Mouse (Mus musculus): ENCODE measurements around the gene Sncb. TPM values are rescaled to one million over a fixed set of nuclear protein-coding genes. Genes with fewer than 3 reads are reported as not detected.

Sncb gene
- 1.3 and 2.6 TPM in 2 replicates for polyA plus RNA-seq (2014; fragmentation: Nextera tagmentation; extraction: Ambion mirVana)

DNA sequence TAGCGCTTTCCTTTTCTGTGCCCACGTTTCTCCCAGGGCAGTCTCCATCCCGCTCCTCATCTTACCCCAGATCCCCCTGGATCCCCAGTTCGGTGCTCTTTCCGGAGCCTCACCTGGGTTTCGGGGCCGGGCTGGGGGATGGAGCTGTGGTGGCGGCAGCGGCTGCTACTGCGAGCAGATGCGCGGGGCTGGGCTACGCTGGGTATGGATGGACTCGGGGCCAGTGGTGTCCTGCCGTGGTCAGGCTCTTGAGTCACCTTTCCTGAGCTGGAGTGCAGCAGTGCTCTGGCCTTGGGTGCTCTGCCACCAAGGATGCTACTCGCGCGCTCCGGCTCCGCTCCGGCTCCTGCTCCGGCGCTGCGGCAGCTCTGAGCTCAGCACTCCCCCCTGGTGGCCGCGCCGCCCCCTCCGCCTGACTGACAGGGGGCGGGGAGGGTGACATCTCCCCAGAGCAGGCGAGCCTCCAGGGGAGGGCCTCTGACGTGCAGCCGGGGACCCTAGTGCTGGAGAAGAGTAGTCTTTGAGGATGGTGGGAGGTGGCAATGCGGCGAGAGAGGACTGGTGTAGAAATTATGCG lies at the start of gene Sncb:
TSS of gene Sncb (minus strand) at position 404 of the 577 bp plus-strand sequence.
- peak within 1 kb of the TSS; percentile 44 for H3K9ac ChIP-seq (ENCODE audit: low read length)
- peaks cover 35% of the 10 kb centered on the region for H3K27me3 ChIP-seq (ENCODE audit: control insufficient read depth, insufficient read depth, low read length)

DNA sequence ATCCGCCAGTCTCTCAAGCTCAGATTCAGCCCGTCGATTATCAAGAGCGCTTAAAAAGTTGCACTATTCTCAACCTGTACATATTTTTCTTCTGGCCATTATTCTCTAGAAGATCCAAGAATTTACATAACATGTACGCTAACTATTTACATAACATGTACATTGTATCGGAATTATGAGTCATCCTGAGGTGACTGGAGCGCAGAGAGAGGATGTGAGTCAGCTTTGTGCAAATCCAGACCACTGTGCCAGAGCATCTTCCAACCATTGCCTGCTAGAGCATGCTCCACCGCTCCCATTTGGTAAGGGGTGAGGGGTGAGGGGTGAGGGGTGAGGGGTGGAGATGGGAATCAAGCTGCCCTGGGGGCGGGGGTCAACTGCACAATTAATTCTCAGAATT lies 47.0 kb upstream of the Sncb start:
- H3K4me3 ChIP-seq (ENCODE audit: low read depth, low read length): no peak overlapping the region
- H3K4me2 ChIP-seq (ENCODE audit: low read depth, low read length, severe bottlenecking): no peak overlapping the region
- no peak overlapping the region for H3K9ac ChIP-seq (ENCODE audit: low read length)
- WGBS: 91% methylated on average over 9 of the region's 9 CpGs
- no peak for DNase-seq (ENCODE audit: low spot score)
- no peak for ATAC-seq (replicated peaks; ENCODE audit: low FRiP score)
- no peaks in the 10 kb centered on the region for H3K36me3 ChIP-seq (ENCODE audit: control insufficient read depth, insufficient read depth, low read length)
- no peaks in the 10 kb centered on the region for H3K9me3 ChIP-seq (ENCODE audit: control insufficient read depth, low read length)
- no peak overlapping the region for H3K27ac ChIP-seq (ENCODE audit: low read depth, low read length)
- no peaks in the 10 kb centered on the region for H3K27me3 ChIP-seq (ENCODE audit: control insufficient read depth, insufficient read depth, low read length)
- peaks cover 4% of the 10 kb centered on the region; the same call in 1 of the 2 replicates for H3K4me1 ChIP-seq (replicated peaks; ENCODE audit: control insufficient read depth, insufficient read depth, low read length)

More for the DNA sequence above, at the start of gene Sncb:
- Histone ChIP-seq H3K9me3 (ENCODE audit: control insufficient read depth, low read length) (no peaks in the 10 kb centered on the region), H3K4me2 (ENCODE audit: low read depth, low read length, severe bottlenecking) (peak within 1 kb of the TSS; percentile 85), H3K27ac (ENCODE audit: low read depth, low read length) (no peak within 1 kb of the TSS), H3K4me3 (ENCODE audit: low read depth, low read length) (peak within 1 kb of the TSS; percentile 39), H3K36me3 (ENCODE audit: control insufficient read depth, insufficient read depth, low read length) (no peaks in the 10 kb centered on the region), H3K4me1 (replicated peaks; ENCODE audit: control insufficient read depth, insufficient read depth, low read length) (peaks cover 8% of the 10 kb centered on the region)
- 2% methylated on average over 35 of the region's 35 CpGs for WGBS
- ATAC-seq (replicated peaks; ENCODE audit: low FRiP score) (peak; percentile 58), DNase-seq (ENCODE audit: low spot score) (peak; percentile 89)

DNA sequence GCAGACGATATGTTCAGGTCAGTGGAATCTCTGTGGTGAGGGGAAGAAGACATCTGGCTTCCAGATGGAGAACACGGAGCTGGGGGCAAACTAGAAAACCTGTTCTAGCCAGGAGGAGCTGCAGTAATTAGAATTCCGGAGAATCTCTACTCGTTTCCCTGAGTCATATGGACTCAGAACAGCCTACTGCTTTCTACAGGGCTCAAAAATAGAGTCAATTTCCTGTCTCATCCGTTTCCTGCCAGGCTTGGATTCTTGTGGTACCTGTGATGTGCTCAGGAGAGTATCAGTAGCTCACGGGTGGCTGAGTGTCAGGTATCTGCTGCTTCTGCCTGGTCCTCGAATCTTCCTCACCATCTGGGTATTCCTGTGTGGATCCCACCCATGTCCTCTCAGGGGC lies 45.1 kb upstream of the Sncb start:
- no peaks in the 10 kb centered on the region for H3K27me3 ChIP-seq (ENCODE audit: control insufficient read depth, insufficient read depth, low read length)
- DNase-seq (ENCODE audit: low spot score): no peak
- ATAC-seq (replicated peaks; ENCODE audit: low FRiP score): no peak
- WGBS: 65% methylated on average over 7 of the region's 7 CpGs
- H3K4me2 ChIP-seq (ENCODE audit: low read depth, low read length, severe bottlenecking): no peak overlapping the region
- H3K4me3 ChIP-seq (ENCODE audit: low read depth, low read length): no peak overlapping the region
- no peak overlapping the region for H3K27ac ChIP-seq (ENCODE audit: low read depth, low read length)
- H3K36me3 ChIP-seq (ENCODE audit: control insufficient read depth, insufficient read depth, low read length): no peaks in the 10 kb centered on the region
- no peaks in the 10 kb centered on the region for H3K9me3 ChIP-seq (ENCODE audit: control insufficient read depth, low read length)
- no peaks in the 10 kb centered on the region for H3K4me1 ChIP-seq (replicated peaks; ENCODE audit: control insufficient read depth, insufficient read depth, low read length)
- no peak overlapping the region for H3K9ac ChIP-seq (ENCODE audit: low read length)

DNA sequence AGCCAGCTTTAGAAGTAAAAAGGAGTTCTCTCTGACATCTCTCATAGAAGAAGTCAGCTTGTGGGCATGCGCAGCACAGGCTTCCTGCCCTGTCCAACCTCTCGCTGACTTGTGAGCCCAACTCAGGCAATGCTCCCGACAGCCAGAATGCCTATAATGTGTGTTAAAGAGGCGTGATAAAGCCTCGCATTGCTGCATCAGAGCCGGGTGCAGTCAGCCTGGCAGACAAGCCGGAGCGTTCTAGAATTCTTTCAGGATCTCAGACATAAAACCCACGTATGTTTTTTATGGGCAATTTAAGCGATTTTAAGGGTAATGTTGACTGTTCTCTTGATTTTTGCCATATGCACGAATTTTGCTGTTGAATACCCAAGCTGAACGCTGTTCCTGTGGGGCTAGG lies 41.7 kb upstream of the Sncb start:
- H3K27me3 ChIP-seq (ENCODE audit: control insufficient read depth, insufficient read depth, low read length): no peaks in the 10 kb centered on the region
- no peak for DNase-seq (ENCODE audit: low spot score)
- H3K9ac ChIP-seq (ENCODE audit: low read length): no peak overlapping the region
- no peaks in the 10 kb centered on the region for H3K9me3 ChIP-seq (ENCODE audit: control insufficient read depth, low read length)
- no peak overlapping the region for H3K4me2 ChIP-seq (ENCODE audit: low read depth, low read length, severe bottlenecking)
- no peaks in the 10 kb centered on the region for H3K36me3 ChIP-seq (ENCODE audit: control insufficient read depth, insufficient read depth, low read length)
- no peaks in the 10 kb centered on the region for H3K4me1 ChIP-seq (replicated peaks; ENCODE audit: control insufficient read depth, insufficient read depth, low read length)
- 83% methylated on average over 12 of the region's 12 CpGs for WGBS
- no peak overlapping the region for H3K4me3 ChIP-seq (ENCODE audit: low read depth, low read length)
- H3K27ac ChIP-seq (ENCODE audit: low read depth, low read length): no peak overlapping the region
- ATAC-seq (replicated peaks; ENCODE audit: low FRiP score): no peak

DNA sequence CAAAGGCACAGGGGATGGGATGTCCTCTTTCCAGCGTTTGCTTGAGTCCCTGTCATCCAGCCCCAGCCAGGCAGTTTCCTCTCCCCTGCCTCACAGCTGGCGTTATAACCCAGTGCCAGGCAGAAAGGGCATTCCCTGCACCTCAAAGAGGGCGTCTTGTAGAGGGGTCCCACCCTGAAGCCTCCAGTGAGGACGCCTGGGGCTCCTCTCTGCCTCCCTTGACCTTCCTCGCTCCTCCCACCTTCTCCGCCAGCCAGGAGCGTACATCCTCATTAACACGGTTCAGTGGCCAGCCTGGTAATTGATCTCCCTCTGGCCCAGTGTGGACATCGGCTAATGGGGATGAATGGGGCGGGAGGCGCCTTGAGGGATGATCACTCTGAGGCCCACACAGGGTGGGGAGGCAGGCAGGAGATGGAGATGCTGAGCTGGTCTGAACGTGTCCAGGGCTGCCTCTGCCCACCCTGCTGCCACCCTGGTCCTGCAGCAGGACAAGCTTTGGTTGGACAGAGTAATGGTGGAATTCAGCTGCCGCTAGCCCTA lies 40.1 kb upstream of the Sncb start:
- H3K27ac ChIP-seq (ENCODE audit: low read depth, low read length): no peak overlapping the region
- no peaks in the 10 kb centered on the region for H3K9me3 ChIP-seq (ENCODE audit: control insufficient read depth, low read length)
- no peaks in the 10 kb centered on the region for H3K36me3 ChIP-seq (ENCODE audit: control insufficient read depth, insufficient read depth, low read length)
- H3K27me3 ChIP-seq (ENCODE audit: control insufficient read depth, insufficient read depth, low read length): no peaks in the 10 kb centered on the region
- no peaks in the 10 kb centered on the region for H3K4me1 ChIP-seq (replicated peaks; ENCODE audit: control insufficient read depth, insufficient read depth, low read length)
- DNase-seq (ENCODE audit: low spot score) (no peak), ATAC-seq (replicated peaks; ENCODE audit: low FRiP score) (no peak)
- 17% methylated on average over 13 of the region's 13 CpGs for WGBS
- no peak overlapping the region for H3K9ac ChIP-seq (ENCODE audit: low read length)
- no peak overlapping the region for H3K4me2 ChIP-seq (ENCODE audit: low read depth, low read length, severe bottlenecking)
- H3K4me3 ChIP-seq (ENCODE audit: low read depth, low read length): no peak overlapping the region

DNA sequence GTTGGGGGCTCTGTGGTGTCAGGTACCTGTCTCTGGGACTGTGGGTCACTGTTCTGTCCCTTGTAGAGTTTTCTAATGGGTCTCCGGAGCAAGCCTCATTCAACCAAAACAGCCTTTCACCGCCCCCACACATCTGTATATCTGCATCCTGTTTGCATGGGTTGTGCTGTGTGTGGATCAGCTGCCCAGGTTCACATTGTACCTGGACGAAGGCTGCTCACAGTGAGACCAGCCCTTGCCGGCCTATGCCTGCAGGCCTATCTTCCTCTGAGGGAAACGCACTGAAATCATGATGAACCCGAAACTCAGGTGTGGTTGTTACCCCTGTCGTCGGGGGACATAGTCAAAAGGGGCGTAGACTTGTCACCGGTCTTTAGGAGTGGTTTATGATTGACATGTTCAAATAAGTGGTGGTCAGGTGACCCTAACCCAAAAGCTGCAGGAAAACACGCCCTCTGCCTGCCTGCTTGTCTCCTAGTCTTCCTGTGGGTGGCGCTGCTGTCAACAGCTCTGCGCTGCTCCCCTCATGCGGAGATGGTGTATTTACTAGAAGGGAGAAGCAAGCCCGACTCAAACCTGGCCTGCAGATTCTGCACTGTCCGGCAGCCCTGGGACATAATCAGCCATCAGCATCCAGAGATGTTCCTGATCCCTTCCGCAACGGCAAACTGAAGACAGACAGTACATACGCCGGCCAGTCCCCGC lies 38.9 kb upstream of the Sncb start:
- peak; percentile 80 for DNase-seq (ENCODE audit: low spot score)
- WGBS: 44% methylated on average over 21 of the region's 21 CpGs
- Histone ChIP-seq H3K27me3 (ENCODE audit: control insufficient read depth, insufficient read depth, low read length) (no peaks in the 10 kb centered on the region), H3K4me2 (ENCODE audit: low read depth, low read length, severe bottlenecking) (no peak overlapping the region), H3K9ac (ENCODE audit: low read length) (no peak overlapping the region), H3K36me3 (ENCODE audit: control insufficient read depth, insufficient read depth, low read length) (no peaks in the 10 kb centered on the region), H3K9me3 (ENCODE audit: control insufficient read depth, low read length) (no peaks in the 10 kb centered on the region), H3K27ac (ENCODE audit: low read depth, low read length) (no peak overlapping the region), H3K4me3 (ENCODE audit: low read depth, low read length) (no peak overlapping the region), H3K4me1 (replicated peaks; ENCODE audit: control insufficient read depth, insufficient read depth, low read length) (no peaks in the 10 kb centered on the region)
- ATAC-seq (replicated peaks; ENCODE audit: low FRiP score): no peak

DNA sequence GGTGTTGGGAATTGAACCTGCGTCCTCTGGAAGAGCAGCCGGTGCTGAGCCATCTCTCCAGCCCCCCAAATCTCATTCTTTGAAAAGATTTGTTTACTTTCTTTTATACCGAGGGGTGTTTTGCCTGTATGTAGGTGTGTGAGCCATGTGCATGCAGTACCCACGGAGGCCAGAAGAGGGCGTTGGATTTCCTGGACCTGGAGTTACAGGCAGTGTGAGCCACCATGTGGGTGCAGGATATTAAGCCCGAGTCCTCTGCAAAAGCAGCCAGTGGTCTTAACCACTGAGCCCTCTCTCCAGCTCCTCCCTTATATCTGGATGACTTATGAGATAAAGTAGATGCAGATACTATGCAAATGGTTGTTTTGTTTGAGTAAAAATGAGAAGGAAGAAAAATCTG lies 36.6 kb upstream of the Sncb start:
- Histone ChIP-seq H3K4me1 (replicated peaks; ENCODE audit: control insufficient read depth, insufficient read depth, low read length) (no peaks in the 10 kb centered on the region), H3K27me3 (ENCODE audit: control insufficient read depth, insufficient read depth, low read length) (no peaks in the 10 kb centered on the region), H3K4me2 (ENCODE audit: low read depth, low read length, severe bottlenecking) (no peak overlapping the region), H3K27ac (ENCODE audit: low read depth, low read length) (no peak overlapping the region), H3K36me3 (ENCODE audit: control insufficient read depth, insufficient read depth, low read length) (no peaks in the 10 kb centered on the region), H3K9ac (ENCODE audit: low read length) (no peak overlapping the region), H3K4me3 (ENCODE audit: low read depth, low read length) (no peak overlapping the region), H3K9me3 (ENCODE audit: control insufficient read depth, low read length) (no peaks in the 10 kb centered on the region)
- DNase-seq (ENCODE audit: low spot score): no peak
- 84% methylated on average over 6 of the region's 6 CpGs for WGBS
- ATAC-seq (replicated peaks; ENCODE audit: low FRiP score): no peak

DNA sequence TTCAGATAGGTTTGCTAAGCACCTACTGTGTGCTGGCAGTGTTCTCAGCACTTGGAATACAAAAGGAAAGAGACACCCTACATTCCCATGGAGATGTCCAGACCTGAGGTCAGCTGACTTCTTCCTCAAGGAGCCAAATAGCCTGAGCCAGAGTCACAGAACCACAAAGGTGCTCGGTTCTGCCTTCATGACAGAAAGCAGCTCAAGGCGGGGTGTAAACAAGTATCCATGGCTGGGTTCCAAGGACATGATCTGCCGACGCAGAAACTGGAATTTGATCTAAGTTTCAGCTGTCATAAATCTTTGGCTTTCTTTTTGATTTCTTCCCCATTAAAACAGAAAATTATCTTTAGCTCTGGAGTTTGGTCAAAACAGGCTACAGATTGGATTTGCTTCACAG lies 33.8 kb upstream of the Sncb start:
- no peaks in the 10 kb centered on the region for H3K27me3 ChIP-seq (ENCODE audit: control insufficient read depth, insufficient read depth, low read length)

More for the DNA sequence above, 33.8 kb upstream of the Sncb start:
- Histone ChIP-seq H3K9me3 (ENCODE audit: control insufficient read depth, low read length) (no peaks in the 10 kb centered on the region), H3K9ac (ENCODE audit: low read length) (no peak overlapping the region), H3K4me2 (ENCODE audit: low read depth, low read length, severe bottlenecking) (no peak overlapping the region), H3K4me1 (replicated peaks; ENCODE audit: control insufficient read depth, insufficient read depth, low read length) (no peaks in the 10 kb centered on the region), H3K4me3 (ENCODE audit: low read depth, low read length) (no peak overlapping the region), H3K36me3 (ENCODE audit: control insufficient read depth, insufficient read depth, low read length) (no peaks in the 10 kb centered on the region), H3K27ac (ENCODE audit: low read depth, low read length) (no peak overlapping the region)
- 84% methylated on average over 4 of the region's 4 CpGs for WGBS
- DNase-seq (ENCODE audit: low spot score) (no peak), ATAC-seq (replicated peaks; ENCODE audit: low FRiP score) (no peak)
